Mouse (Mus musculus) lung, postnatal 0 days (tissue): ENCODE measurements around the gene Snx1.

ENCODE experiments used
- CTCF ChIP-seq: IDR thresholded peaks from 2 replicates; pipeline ENCODE4 v1.5.1; 2016; ENCODE audit warnings: antibody characterized with exemption, mild to moderate bottlenecking
- EP300 ChIP-seq: IDR thresholded peaks from 2 replicates; pipeline ENCODE4 v1.6.1; 2016; ENCODE audit warnings: antibody characterized with exemption, mild to moderate bottlenecking, control low read depth

DNA sequence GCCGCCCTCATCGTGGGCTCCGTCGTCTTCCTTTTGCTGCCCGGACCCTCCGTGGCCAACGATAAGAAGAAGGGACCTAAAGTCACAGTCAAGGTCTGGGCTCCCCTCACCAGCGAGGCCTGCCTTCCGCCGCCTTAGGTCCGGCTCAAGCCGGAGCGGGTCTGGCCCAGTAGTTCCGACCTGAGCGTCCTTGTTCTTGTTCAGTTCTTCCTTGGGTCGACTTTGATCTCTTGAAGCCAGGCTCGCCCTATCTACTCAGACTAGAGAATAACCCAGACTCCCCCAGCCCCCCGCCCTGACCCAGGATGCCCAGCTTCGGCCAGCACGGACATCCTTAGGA, 66.1 kb downstream of the Snx1 start:
- TF ChIP-seq CTCF: no peak
- TF ChIP-seq EP300: no peak
